Mouse (Mus musculus): ENCODE results near the gene Nup155. TPM values are rescaled to one million over a fixed set of nuclear protein-coding genes. Genes with fewer than 3 reads are reported as not detected.
"Not testable (repeated sequence)": the region's sequence is repeated elsewhere in the genome, so short reads cannot be mapped to it uniquely, and the experiment has no call there.

Gene Nup155
- 29.9 and 30.4 TPM in 2 replicates for polyA plus RNA-seq (2016; fragmentation: Nextera tagmentation; extraction: Ambion mirVana)

DNA sequence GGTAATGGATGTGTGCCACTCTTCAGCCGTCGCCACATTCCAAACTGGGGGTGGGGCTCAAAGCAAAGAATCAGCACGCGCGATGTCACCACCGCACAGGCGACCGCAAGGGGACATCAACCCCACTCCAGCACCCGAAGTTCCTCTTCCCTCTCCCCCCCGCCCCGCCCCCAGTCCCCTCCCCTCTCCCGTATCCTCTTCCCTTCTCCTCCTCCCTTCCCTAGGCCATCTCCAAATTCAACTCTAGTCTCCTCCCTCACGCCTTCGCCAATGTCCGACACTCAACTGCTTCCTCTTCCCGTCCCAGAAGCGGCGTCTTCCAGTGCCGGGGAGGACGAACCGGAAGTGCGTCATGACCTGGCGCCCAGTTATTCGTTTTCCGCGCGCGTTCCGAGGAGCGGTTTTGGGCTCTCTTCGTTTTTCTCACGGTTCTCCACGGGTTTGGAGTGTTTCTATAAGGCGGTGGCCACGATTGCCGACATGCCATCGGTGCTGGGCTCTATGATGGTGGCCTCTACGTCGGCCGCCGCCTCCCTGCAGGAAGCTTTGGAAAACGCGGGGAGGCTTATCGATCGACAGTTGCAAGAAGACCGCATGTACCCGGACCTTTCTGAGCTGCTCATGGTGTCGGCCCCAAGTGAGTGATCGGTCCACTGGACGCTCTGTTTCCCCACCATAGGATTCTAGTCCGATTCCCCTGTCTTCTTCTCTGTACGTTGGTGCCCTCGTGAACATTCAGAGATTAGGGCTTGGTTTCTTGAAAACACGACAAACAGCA is at the start of gene Nup155:
Nup155 (plus strand) TSS at position 308 of the 778 bp plus-strand sequence.
- peak; percentile 93 for DNase-seq (ENCODE audit: low spot score)
- Histone ChIP-seq H3K27me3 (ENCODE audit: low read depth, poor library complexity, severe bottlenecking) (no peaks in the 10 kb centered on the region), H3K36me3 (peaks cover 34% of the 10 kb centered on the region), H3K4me1 (peaks cover 22% of the 10 kb centered on the region), H3K9me3 (replicated peaks) (no peaks in the 10 kb centered on the region), H3K27ac (replicated peaks) (peak within 1 kb of the TSS; percentile 90), H3K4me3 (peak within 1 kb of the TSS; percentile 85)
- WGBS: under 1% methylated on average over 54 of the region's 54 CpGs

DNA sequence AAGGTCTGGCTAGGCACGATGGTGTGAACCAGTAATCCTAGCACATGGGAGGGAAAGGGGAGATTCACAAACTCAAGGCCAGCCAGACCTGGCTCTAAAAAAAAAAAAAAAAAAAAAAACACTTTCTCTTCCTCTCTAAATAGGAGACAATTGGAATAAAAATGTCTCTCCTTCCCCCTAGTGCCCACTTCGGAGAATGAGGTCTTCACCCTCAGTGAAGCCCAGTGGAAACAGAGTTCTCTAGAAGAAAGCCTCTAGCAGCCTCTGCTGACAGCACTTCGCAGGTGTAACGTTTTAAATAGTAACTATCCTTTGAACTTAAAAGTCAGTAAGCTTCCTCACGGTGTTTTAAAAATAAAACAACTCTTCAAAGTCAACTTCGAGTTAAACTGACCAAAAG is 43.9 kb upstream of the Nup155 start:
- Histone ChIP-seq H3K27ac (replicated peaks) (no peak overlapping the region), H3K4me1 (no peaks in the 10 kb centered on the region), H3K36me3 (peaks cover 69% of the 10 kb centered on the region), H3K4me3 (no peak overlapping the region), H3K9me3 (replicated peaks) (no peaks in the 10 kb centered on the region), H3K27me3 (ENCODE audit: low read depth, poor library complexity, severe bottlenecking) (no peaks in the 10 kb centered on the region)
- 83% methylated on average over 6 of the region's 6 CpGs for WGBS
- no peak for DNase-seq (ENCODE audit: low spot score)

DNA sequence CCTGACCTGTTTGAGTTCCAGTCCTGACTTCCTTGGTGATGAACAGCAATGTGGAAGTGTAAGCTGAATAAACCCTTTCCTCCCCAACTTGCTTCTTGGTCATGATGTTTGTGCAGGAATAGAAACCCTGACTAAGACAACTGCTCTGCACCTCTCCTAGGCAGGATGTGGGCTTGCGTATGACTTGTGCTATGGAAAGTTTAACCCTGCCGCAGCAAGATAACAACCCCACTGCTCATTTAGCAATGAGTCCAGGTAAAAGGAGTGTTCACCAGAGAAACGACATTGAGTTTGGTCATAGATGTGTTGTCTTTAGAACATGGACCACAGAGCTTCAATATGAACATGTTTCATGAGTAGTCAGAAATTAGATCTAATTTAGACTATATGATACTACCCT is 35.9 kb upstream of the Nup155 start:
- H3K27ac ChIP-seq (replicated peaks); H3K4me1 ChIP-seq; H3K27me3 ChIP-seq (ENCODE audit: low read depth, poor library complexity, severe bottlenecking); DNase-seq (ENCODE audit: low spot score); H3K9me3 ChIP-seq (replicated peaks); H3K4me3 ChIP-seq: not testable (repeated sequence)
- 95% methylated on average over 3 of the region's 3 CpGs for WGBS
- H3K36me3 ChIP-seq: peaks cover 81% of the 10 kb centered on the region

DNA sequence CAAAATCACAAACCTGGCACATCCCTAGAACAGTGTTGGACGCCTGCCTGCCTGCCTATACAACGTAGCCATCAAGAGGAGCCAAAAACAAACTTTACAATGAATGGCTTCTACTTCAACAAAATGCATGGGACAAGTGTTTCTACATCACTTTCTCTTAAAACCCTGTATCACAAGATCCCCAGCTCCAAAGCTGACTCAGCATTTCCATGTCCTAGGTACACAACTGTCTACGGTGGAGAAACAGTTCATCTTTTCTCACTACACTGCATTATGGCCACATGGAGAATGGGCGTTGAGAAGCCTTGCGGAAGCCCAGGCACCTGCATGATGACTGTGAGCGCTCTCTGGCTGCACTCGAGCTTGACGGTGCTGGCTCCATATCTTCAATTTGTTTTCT is 26.9 kb upstream of the Nup155 start:
- Histone ChIP-seq H3K27me3 (ENCODE audit: low read depth, poor library complexity, severe bottlenecking) (no peaks in the 10 kb centered on the region), H3K27ac (replicated peaks) (no peak overlapping the region), H3K36me3 (peaks cover 56% of the 10 kb centered on the region), H3K4me3 (no peak overlapping the region), H3K9me3 (replicated peaks) (no peaks in the 10 kb centered on the region), H3K4me1 (no peaks in the 10 kb centered on the region)
- DNase-seq (ENCODE audit: low spot score): no peak
- WGBS: 94% methylated on average over 8 of the region's 8 CpGs

DNA sequence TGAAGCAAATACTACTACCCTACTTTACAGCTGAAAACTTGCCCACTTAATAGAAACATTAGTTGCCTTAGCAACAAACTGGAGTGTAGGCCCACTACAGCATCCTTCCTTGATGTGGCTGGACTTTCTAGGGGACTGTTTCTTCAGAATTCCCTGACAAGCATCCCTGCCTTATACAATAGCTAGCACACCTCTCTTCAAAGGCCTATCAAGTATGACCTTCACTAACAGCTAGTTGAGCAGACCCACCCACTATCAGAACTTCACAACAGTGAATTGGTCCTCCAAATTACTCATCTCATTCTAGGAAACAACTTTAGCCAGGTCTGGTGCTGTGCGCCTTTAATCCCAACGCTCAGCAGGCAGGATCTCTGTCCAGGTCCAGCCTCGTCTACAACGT is 21.8 kb upstream of the Nup155 start:
- Histone ChIP-seq H3K4me3 (no peak overlapping the region), H3K27me3 (ENCODE audit: low read depth, poor library complexity, severe bottlenecking) (no peaks in the 10 kb centered on the region), H3K4me1 (no peaks in the 10 kb centered on the region), H3K9me3 (replicated peaks) (no peaks in the 10 kb centered on the region), H3K27ac (replicated peaks) (no peak overlapping the region), H3K36me3 (peaks cover 42% of the 10 kb centered on the region)
- WGBS: 91% methylated on average over 4 of the region's 4 CpGs
- no peak for DNase-seq (ENCODE audit: low spot score)

DNA sequence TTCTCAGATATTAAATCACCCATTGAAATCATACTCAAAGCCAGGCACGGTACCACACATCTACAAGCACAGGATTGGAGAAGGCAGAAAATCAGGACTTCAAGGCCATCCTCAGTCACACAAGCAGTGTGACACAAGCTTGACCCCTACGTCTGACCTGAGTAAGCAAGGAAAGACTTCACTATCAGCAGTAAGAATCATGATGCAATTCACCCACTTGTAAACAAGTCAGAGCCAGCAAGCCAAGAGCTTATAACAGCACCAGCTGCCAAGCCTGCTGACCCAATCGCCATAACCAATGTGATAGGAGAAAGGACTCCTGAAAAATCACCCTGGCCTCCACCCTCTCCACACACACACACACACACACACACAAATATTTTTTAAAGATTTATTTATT is 20.4 kb upstream of the Nup155 start:
- no peaks in the 10 kb centered on the region for H3K4me1 ChIP-seq
- DNase-seq (ENCODE audit: low spot score): no peak
- no peak overlapping the region for H3K4me3 ChIP-seq
- H3K27ac ChIP-seq (replicated peaks): no peak overlapping the region
- H3K36me3 ChIP-seq: peaks cover 55% of the 10 kb centered on the region
- H3K27me3 ChIP-seq (ENCODE audit: low read depth, poor library complexity, severe bottlenecking): no peaks in the 10 kb centered on the region
- 91% methylated on average over 3 of the region's 3 CpGs for WGBS
- H3K9me3 ChIP-seq (replicated peaks): no peaks in the 10 kb centered on the region

DNA sequence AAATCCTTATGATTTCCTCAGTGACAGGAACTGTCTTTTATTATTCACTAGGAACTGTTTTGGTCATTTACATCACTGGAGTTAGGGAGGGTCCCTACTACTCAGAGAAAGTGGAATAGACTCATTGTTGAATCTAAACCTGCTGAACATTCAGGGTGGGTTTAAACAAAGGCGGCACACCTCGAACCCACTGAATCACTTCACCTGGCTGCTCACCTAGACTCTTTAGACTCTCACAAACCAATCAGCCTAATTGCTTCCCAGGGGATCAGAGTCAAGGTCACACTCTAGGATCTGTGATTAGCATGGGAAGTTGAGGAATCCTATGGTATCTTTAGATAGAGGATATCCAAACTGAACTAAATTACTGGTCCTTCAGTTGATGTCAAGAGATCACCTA is 18.4 kb upstream of the Nup155 start:
- Histone ChIP-seq H3K9me3 (replicated peaks) (no peaks in the 10 kb centered on the region), H3K36me3 (peaks cover 69% of the 10 kb centered on the region), H3K27ac (replicated peaks) (no peak overlapping the region), H3K27me3 (ENCODE audit: low read depth, poor library complexity, severe bottlenecking) (no peaks in the 10 kb centered on the region), H3K4me3 (no peak overlapping the region), H3K4me1 (no peaks in the 10 kb centered on the region)
- no peak for DNase-seq (ENCODE audit: low spot score)
- WGBS: 98% methylated on average over 2 of the region's 2 CpGs

DNA sequence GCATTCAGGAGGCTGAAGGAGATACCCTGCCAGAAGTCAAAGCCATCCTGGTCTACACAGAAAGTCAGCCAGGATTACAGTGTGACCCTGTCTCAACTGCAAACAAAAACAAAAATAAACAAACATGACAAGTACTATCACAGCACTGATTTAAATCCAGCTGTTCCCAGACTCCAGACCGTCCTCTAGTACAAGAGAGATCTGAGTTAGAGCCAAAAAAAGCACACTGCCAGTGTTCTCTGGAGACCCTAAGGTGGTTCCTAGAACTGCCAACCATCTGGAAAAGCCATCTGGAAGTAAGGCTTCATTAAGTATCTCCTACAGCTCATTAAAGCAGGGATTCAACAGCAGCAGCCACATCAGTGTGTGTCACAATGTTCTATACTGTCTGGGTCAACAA is 16.4 kb upstream of the Nup155 start:
- WGBS: 100% methylated on average over 1 of the region's 1 CpGs
- DNase-seq (ENCODE audit: low spot score); H3K27ac ChIP-seq (replicated peaks); H3K4me3 ChIP-seq; H3K4me1 ChIP-seq; H3K9me3 ChIP-seq (replicated peaks); H3K27me3 ChIP-seq (ENCODE audit: low read depth, poor library complexity, severe bottlenecking): not testable (repeated sequence)
- H3K36me3 ChIP-seq: peaks cover 75% of the 10 kb centered on the region

DNA sequence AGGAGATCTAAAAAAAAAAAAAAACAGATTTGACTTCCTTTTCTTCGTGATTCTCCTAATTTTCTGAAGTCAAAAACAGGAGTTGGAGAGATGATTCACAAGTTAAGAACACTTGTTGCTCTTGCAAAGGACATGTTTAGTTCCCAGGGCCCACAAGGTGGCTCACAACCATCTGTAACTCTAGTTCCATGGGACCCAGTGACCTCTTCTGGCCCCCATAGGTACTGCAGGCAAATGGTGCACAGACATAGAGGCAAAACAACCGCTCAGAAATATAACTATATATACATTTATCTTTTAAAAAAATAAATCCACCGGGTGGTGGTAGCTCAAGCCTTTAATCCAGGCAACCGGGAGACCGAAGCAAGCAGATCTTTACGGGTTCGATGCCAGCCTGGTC is 11.2 kb upstream of the Nup155 start:
- peaks cover 40% of the 10 kb centered on the region for H3K36me3 ChIP-seq
- peak overlapping the region; percentile 77 for H3K4me3 ChIP-seq
- H3K27me3 ChIP-seq (ENCODE audit: low read depth, poor library complexity, severe bottlenecking): no peaks in the 10 kb centered on the region
- H3K4me1 ChIP-seq: peaks cover 7% of the 10 kb centered on the region
- H3K27ac ChIP-seq (replicated peaks): no peak overlapping the region
- WGBS: 23% methylated on average over 7 of the region's 7 CpGs
- H3K9me3 ChIP-seq (replicated peaks): no peaks in the 10 kb centered on the region
- peak; percentile 49 for DNase-seq (ENCODE audit: low spot score)

DNA sequence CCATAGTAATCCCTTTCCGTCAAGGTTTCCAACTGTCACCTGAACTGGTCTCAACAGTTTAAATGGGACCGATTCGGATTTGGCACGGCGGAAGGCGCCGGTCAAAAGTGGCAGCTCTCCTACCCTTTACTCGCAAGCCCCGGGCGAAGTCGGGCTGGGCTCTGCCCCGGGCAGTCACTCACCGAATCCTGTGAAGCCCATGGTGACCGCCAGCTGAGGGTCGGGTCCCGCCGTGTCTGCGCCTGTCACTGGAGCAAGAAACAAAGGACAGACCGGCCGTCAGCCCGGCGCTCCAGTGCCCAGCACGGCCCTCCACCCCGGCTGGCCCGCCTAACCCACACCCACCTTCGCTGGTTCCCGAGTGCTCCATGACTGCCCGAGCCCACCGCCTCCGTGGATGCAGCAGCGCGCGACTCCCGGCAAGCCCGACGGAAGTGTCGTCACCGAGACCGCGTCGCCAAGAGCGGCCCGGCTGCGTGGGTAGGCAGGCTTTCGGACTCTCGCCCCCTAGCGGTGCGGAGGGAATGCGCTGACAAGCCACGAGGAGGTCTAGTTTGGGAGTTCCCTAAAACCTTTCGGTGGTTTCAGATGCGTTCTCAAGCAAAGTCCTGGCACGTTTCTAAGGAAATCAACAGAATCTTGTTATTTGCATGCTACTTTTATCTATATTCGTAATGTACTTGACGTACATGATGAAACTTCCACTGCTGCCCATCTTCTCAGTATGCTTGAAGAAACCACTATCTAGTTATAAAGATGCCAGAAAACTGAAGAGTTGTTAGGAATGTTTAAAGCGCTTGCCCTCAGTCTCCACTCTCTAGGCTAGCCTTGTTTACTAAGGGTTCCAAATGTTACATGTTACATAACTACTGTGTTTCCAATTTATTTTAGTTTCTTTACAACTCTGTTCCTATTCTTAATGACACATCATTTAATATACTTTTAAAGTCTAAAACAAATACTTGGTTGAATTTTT is 10.0 kb upstream of the Nup155 start, which contains the start of gene Wdr70:
Wdr70 (minus strand) TSS at position 436 of the 976 bp plus-strand sequence.
- peak within 1 kb of the TSS; percentile 85 for H3K27ac ChIP-seq (replicated peaks)
- H3K9me3 ChIP-seq (replicated peaks): no peaks in the 10 kb centered on the region
- WGBS: 2% methylated on average over 56 of the region's 56 CpGs

DNA sequence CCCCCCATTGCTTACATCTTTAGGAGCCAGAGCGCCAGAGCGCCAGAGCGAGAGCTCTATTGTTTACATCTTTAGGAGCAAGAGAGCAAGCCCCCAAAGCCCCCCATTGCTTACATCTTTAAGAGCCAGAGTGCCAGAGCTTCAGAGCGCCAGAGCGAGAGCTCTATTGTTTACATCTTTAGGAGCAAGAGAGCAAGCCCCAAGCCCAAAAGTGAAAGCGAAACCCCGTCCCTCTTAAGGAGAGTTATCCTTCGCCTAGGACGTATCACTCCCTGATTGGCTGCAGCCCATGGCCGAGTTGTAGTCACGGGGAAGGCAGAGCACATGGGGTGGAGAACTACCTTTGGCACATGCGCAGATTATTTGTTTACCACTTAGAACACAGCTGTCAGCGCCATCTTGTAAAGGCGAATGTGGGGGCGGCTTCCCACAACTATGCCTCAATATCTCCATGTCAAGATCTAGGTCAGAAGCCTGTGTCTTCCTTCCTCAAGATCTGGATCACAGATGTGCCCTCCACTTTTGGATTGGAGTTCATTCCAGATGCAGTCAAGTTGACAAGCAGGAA is 7.0 kb upstream of the Nup155 start:
- H3K27ac ChIP-seq (replicated peaks); H3K9me3 ChIP-seq (replicated peaks); H3K36me3 ChIP-seq; H3K4me3 ChIP-seq; DNase-seq (ENCODE audit: low spot score); H3K4me1 ChIP-seq; H3K27me3 ChIP-seq (ENCODE audit: low read depth, poor library complexity, severe bottlenecking): not testable (repeated sequence)
- WGBS: 88% methylated on average over 15 of the region's 15 CpGs

More for the DNA sequence above, 10.0 kb upstream of the Nup155 start, which contains the start of gene Wdr70:
- peaks cover 7% of the 10 kb centered on the region for H3K4me1 ChIP-seq
- H3K4me3 ChIP-seq: peak within 1 kb of the TSS; percentile 77
- peak; percentile 97 for DNase-seq (ENCODE audit: low spot score)
- H3K36me3 ChIP-seq: peaks cover 28% of the 10 kb centered on the region
- H3K27me3 ChIP-seq (ENCODE audit: low read depth, poor library complexity, severe bottlenecking): no peaks in the 10 kb centered on the region

DNA sequence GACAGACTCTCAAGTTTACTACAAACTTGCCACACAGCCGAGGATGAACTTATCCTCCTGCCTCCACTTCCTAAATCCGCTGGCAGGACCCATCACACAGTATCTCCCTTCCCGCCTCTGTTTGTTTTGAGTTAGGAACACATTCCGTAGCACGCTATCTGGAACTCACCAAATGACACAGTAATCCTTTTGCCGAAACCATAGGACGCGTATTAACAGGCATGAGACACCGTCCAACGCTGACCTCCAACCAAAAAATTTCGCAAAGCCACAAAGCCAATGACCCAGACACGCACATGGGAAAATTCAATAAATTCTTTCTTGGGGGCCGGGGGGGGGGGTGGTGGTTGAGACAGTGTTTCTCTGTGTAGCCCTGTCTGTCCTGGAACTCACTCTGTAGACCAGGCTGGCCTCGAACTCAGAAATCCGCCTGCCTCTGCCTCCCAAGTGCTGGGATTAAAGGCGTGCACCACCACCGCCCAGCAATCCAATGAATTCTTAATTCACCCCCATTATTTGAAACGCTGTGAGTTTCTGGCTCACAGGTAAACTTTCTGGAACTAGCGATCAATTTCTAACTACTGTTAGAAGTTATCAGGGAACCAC is 610 bp upstream of the Nup155 start:
- Histone ChIP-seq H3K4me3 (peak overlapping the region; percentile 85), H3K4me1 (peaks cover 22% of the 10 kb centered on the region), H3K9me3 (replicated peaks) (no peaks in the 10 kb centered on the region), H3K27ac (replicated peaks) (peak overlapping the region; percentile 90), H3K36me3 (peaks cover 27% of the 10 kb centered on the region), H3K27me3 (ENCODE audit: low read depth, poor library complexity, severe bottlenecking) (no peaks in the 10 kb centered on the region)
- no peak for DNase-seq (ENCODE audit: low spot score)
- WGBS: 61% methylated on average over 19 of the region's 19 CpGs

Data from midbrain, embryonic 10.5 days (tissue).